In genomic region chr14:19277777-19278385, GRCm38 (mm10) we compare ENCODE assay signal across 8 mouse cellular contexts.
A peak's percentile ranks its signal among the peaks of the same experiment; 100 is the strongest.
DNase-seq lines count a peak whose midpoint lies in the region; ATAC-seq and TF ChIP-seq lines count a peak whose summit lies in the region.

No protein-coding gene starts in this region.

- no peak overlapping the region for H3K27ac ChIP-seq in spleen, adult 2 months (ENCODE audit: insufficient read depth, low read length)
- H3K27ac ChIP-seq in forebrain, embryonic 14.5 days (ENCODE audit: low read depth, low read length): no peak overlapping the region
- no peak overlapping the region for H3K27ac ChIP-seq in hindbrain, postnatal 0 days
- no peak overlapping the region for H3K27ac ChIP-seq in limb, embryonic 15.5 days

- no peaks in the 10 kb centered on the region for H3K4me1 ChIP-seq in spleen, adult 2 months (ENCODE audit: control insufficient read depth, insufficient read depth, insufficient read length)
- no peaks in the 10 kb centered on the region for H3K4me1 ChIP-seq in forebrain, embryonic 14.5 days (ENCODE audit: control insufficient read depth, insufficient read depth, low read length)
- no peaks in the 10 kb centered on the region for H3K4me1 ChIP-seq in hindbrain, postnatal 0 days (ENCODE audit: insufficient read depth, low read length)
- H3K4me1 ChIP-seq in limb, embryonic 15.5 days: no peaks in the 10 kb centered on the region

- WGBS in spleen, adult 2 months: 62% methylated on average over 4 of the region's 4 CpGs
- 69% methylated on average over 4 of the region's 4 CpGs for WGBS in forebrain, embryonic 14.5 days
- WGBS in hindbrain, postnatal 0 days: 63% methylated on average over 4 of the region's 4 CpGs
- WGBS in limb, embryonic 15.5 days: 59% methylated on average over 4 of the region's 4 CpGs

- H3K9me3 ChIP-seq in forebrain, embryonic 14.5 days (replicated peaks; ENCODE audit: control insufficient read depth, low read length): peaks cover 13% of the 10 kb centered on the region; the same call in 1 of the 2 replicates
- peaks cover 15% of the 10 kb centered on the region for H3K9me3 ChIP-seq in hindbrain, postnatal 0 days (ENCODE audit: low read length)
- H3K9me3 ChIP-seq in limb, embryonic 15.5 days: no peaks in the 10 kb centered on the region

- H3K27me3 ChIP-seq in spleen, adult 2 months (ENCODE audit: control insufficient read depth, insufficient read depth, low read length): no peaks in the 10 kb centered on the region
- no peaks in the 10 kb centered on the region for H3K27me3 ChIP-seq in forebrain, embryonic 14.5 days (replicated peaks; ENCODE audit: control insufficient read depth, insufficient read depth, low read length)
- H3K27me3 ChIP-seq in hindbrain, postnatal 0 days (ENCODE audit: insufficient read depth, low read length): no peaks in the 10 kb centered on the region
- no peaks in the 10 kb centered on the region for H3K27me3 ChIP-seq in limb, embryonic 15.5 days

- no peaks in the 10 kb centered on the region for H3K36me3 ChIP-seq in spleen, adult 2 months (ENCODE audit: control insufficient read depth, insufficient read depth, low read length)
- no peaks in the 10 kb centered on the region for H3K36me3 ChIP-seq in forebrain, embryonic 14.5 days (ENCODE audit: control insufficient read depth, insufficient read depth, low read length)
- no peaks in the 10 kb centered on the region for H3K36me3 ChIP-seq in hindbrain, postnatal 0 days (ENCODE audit: insufficient read depth, low read length)
- no peaks in the 10 kb centered on the region for H3K36me3 ChIP-seq in limb, embryonic 15.5 days

- no peak for TF ChIP-seq POLR2A in spleen, adult 2 months (IDR thresholded peaks at IDR 0.05; ENCODE audit: low read depth, low read length)

- H3K9ac ChIP-seq in forebrain, embryonic 14.5 days (ENCODE audit: low read length): no peak overlapping the region
- H3K9ac ChIP-seq in hindbrain, postnatal 0 days (replicated peaks; ENCODE audit: low read length): no peak overlapping the region
- no peak overlapping the region for H3K9ac ChIP-seq in limb, embryonic 15.5 days

- ATAC-seq in forebrain, embryonic 14.5 days: peak; percentile 57; the same call in 1 of the 2 replicates
- peak; percentile 83 for ATAC-seq in hindbrain, postnatal 0 days
- peak; percentile 61; the same call in 1 of the 2 replicates for ATAC-seq in limb, embryonic 15.5 days (ENCODE audit: insufficient number of reproducible peaks, low FRiP score, low TSS enrichment, low read depth)
- ATAC-seq in monocyte, adult 5-6 weeks (replicated peaks; ENCODE audit: insufficient number of reproducible peaks, low FRiP score, low TSS enrichment, poor library complexity, severe bottlenecking): peak; percentile 98

- DNase-seq in spleen, adult 2 months (ENCODE audit: low read depth in 1 of 2, low spot score in 2 of 2): peak; percentile 25 to 95
- DNase-seq in spleen, adult 12 weeks (ENCODE audit: low spot score): no peak
- peak; percentile 96 for DNase-seq in c-Kit-positive CD71-positive TER-119-negative erythroid progenitor cells, embryonic 14.5 days (ENCODE audit: low read depth)
- peak; percentile 85 for DNase-seq in forebrain, embryonic 14.5 days (ENCODE audit: low spot score)
- peak; percentile 89 for DNase-seq in hindbrain, postnatal 0 days (ENCODE audit: low spot score)
- DNase-seq in thymus, postnatal 10 days (ENCODE audit: low spot score in 2 of 2): peak; percentile 20 to 80

- TF ChIP-seq CTCF in spleen, adult 2 months (IDR thresholded peaks at IDR 0.05; ENCODE audit: extremely low read depth, insufficient read depth, insufficient read length, insufficient replicate concordance): no peak
- TF ChIP-seq CTCF in hindbrain, postnatal 0 days (IDR thresholded peaks at IDR 0.05; ENCODE audit: low read depth): no peak

- no peak overlapping the region for H3K4me3 ChIP-seq in spleen, adult 2 months (ENCODE audit: extremely low read depth, insufficient read depth, insufficient read length)
- no peak overlapping the region for H3K4me3 ChIP-seq in forebrain, embryonic 14.5 days (ENCODE audit: low read depth, low read length)
- H3K4me3 ChIP-seq in hindbrain, postnatal 0 days (ENCODE audit: low read length): no peak overlapping the region
- no peak overlapping the region for H3K4me3 ChIP-seq in limb, embryonic 15.5 days

- H3K4me2 ChIP-seq in forebrain, embryonic 14.5 days (ENCODE audit: low read length): no peak overlapping the region
- H3K4me2 ChIP-seq in hindbrain, postnatal 0 days (ENCODE audit: low read depth, low read length): no peak overlapping the region
- no peak overlapping the region for H3K4me2 ChIP-seq in limb, embryonic 15.5 days
